Mouse (Mus musculus): ENCODE data around the gene Dstn.

- TF ChIP-seq CTCF (IDR thresholded peaks at IDR 0.05; ENCODE audit: borderline replicate concordance, insufficient read depth, low read length) (no peak), POLR2A (IDR thresholded peaks at IDR 0.05; ENCODE audit: low read depth, low read length) (no peak)
Measured at GRCm38 (mm10) chr2:143982152-143982551, 67.0 kb downstream of the Dstn start.
